Mouse (Mus musculus): Measurements from ENCODE around the gene Hbb-bh2.
"Not testable (repeated sequence)": the region's sequence is repeated elsewhere in the genome, so short reads cannot be mapped to it uniquely, and the experiment has no call there.

The Hbb-bh2 gene

GRCm38 (mm10) chr7:103840268-103840667 lies at the start of gene Hbb-bh2:
Gene Hbb-bh2, minus strand, starts transcription at chr7:103840520.
- DNase-seq = no peak

GRCm38 (mm10) chr7:103886152-103886551 lies 45.8 kb upstream of the Hbb-bh2 start, which contains the start of gene Olfr66:
Gene Olfr66, minus strand, starts transcription at chr7:103886252.
- no peak for DNase-seq

GRCm38 (mm10) chr7:103877093-103877492 lies 36.8 kb upstream of the Hbb-bh2 start:
- DNase-seq = no peak

- no peak for DNase-seq
Observed at GRCm38 (mm10) chr7:103874451-103874850, 34.1 kb upstream of the Hbb-bh2 start.

- no peak for DNase-seq
Observed at GRCm38 (mm10) chr7:103873064-103873463, 32.7 kb upstream of the Hbb-bh2 start.

- no peak for DNase-seq
Observed at GRCm38 (mm10) chr7:103870667-103871066, 30.3 kb upstream of the Hbb-bh2 start.

GRCm38 (mm10) chr7:103865716-103866115 lies 25.4 kb upstream of the Hbb-bh2 start:
- DNase-seq = no peak

GRCm38 (mm10) chr7:103861531-103861930 lies 21.2 kb upstream of the Hbb-bh2 start:
- DNase-seq = no peak

- peak in 1 of 2 experiments; percentile 2 for DNase-seq
Observed at GRCm38 (mm10) chr7:103860855-103861254, 20.5 kb upstream of the Hbb-bh2 start.

- no peak for DNase-seq
Observed at GRCm38 (mm10) chr7:103859076-103859475, 18.8 kb upstream of the Hbb-bh2 start.

- no peak for DNase-seq
Observed at GRCm38 (mm10) chr7:103854669-103855068, 14.3 kb upstream of the Hbb-bh2 start.

- no peak for DNase-seq
Observed at GRCm38 (mm10) chr7:103853090-103853489, 12.8 kb upstream of the Hbb-bh2 start, which contains the start of gene Hbb-y. Gene Hbb-y, minus strand, starts transcription at chr7:103853216.

GRCm38 (mm10) chr7:103844525-103845325 lies 4.4 kb upstream of the Hbb-bh2 start:
- DNase-seq = no peak

GRCm38 (mm10) chr7:103843034-103843433 lies 2.7 kb upstream of the Hbb-bh2 start, which contains the start of gene Hbb-bh1:
Gene Hbb-bh1, minus strand, starts transcription at chr7:103843164.
- DNase-seq = no peak

GRCm38 (mm10) chr7:103827808-103828207 lies 12.5 kb downstream of the Hbb-bh2 start, which contains the start of gene Hbb-bs:
Gene Hbb-bs, minus strand, starts transcription at chr7:103828096.
- DNase-seq = no peak

- not testable (repeated sequence) for DNase-seq
Observed at GRCm38 (mm10) chr7:103827139-103827538, 13.2 kb downstream of the Hbb-bh2 start.

- DNase-seq = no peak
Observed at GRCm38 (mm10) chr7:103826255-103826887, 13.9 kb downstream of the Hbb-bh2 start.

- no peak for DNase-seq
Observed at GRCm38 (mm10) chr7:103825536-103826254, 14.6 kb downstream of the Hbb-bh2 start.

GRCm38 (mm10) chr7:103824597-103824996 lies 15.7 kb downstream of the Hbb-bh2 start:
- no peak for DNase-seq

GRCm38 (mm10) chr7:103815085-103815484 lies 25.2 kb downstream of the Hbb-bh2 start:
- not testable (repeated sequence) for DNase-seq

- no peak for DNase-seq
Observed at GRCm38 (mm10) chr7:103813766-103814165, 26.6 kb downstream of the Hbb-bh2 start, which contains the start of gene Hbb-bt. Gene Hbb-bt, minus strand, starts transcription at chr7:103813996.

- not testable (repeated sequence) for DNase-seq
Observed at GRCm38 (mm10) chr7:103813152-103813551, 27.2 kb downstream of the Hbb-bh2 start.

GRCm38 (mm10) chr7:103812174-103812573 lies 28.1 kb downstream of the Hbb-bh2 start:
- no peak for DNase-seq

Measured in kidney, postnatal 4 days (tissue).